Comparison of ENCODE assay signal across 10 mouse cellular contexts in the genomic region with DNA sequence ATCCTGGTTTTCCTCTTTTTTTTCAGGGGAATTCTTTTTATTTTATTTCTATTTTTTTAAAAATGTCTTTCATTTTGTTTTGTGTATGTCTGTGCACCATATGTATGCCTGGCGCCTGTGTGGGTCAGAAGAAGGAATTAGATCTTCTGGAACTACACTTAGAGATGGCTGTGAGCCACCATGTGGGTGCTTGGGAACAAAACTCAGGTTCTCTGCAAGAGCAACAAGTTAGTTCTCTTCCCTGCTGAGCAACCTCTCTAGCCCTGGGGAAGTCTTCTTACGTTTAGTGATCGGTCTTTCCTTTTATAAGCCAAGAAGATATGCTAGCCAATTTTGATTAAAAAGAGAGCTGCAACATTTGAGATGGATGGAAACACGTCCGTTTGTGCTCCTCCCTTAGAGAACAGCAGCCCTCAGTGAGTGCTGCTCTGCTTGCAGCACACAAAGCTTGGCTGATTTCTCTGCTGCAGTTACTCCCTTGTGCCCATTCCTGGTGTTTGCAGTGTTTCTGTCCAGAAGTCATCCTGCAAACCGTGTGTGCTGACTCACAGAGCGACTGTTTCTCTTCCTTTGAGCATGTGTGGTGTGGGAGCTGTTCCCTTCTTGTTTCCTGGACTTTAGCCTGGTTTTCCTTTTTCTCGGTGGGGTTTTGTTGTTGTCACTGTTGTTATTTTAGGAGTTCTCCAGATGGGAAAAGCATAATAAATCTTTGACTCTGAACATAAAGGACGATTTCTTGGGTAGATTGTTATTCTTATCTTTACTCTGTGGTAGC.
DNase-seq lines count a peak whose midpoint lies in the region; ATAC-seq and TF ChIP-seq lines count a peak whose summit lies in the region.
"Had no signal": no experiment of that assay in that cellular context is flagged by ENCODE, and none has a peak within 500 bp of the region (broad histone marks: within the 10 kb centered on the region; RNA-seq: fewer than 3 reads in every experiment).

No protein-coding gene starts in this region.

- TF ChIP-seq POLR2A in lung, adult 2 months (IDR thresholded peaks at IDR 0.05; ENCODE audit: borderline replicate concordance, extremely low read depth, low read depth, low read length), result no peak

- H3K27ac ChIP-seq in lung, embryonic 16.5 days (ENCODE audit: low read length), result 0 out of 2 replicates have a peak overlapping the region, but pooled peaks have one; percentile 3
- no peak overlapping the region for H3K27ac ChIP-seq in intestine, embryonic 16.5 days (ENCODE audit: low read length)
- H3K27ac ChIP-seq: liver, embryonic 15.5 days had no signal

- no peaks in the 10 kb centered on the region for H3K9me3 ChIP-seq in lung, embryonic 16.5 days (ENCODE audit: control insufficient read depth, low read length)
- H3K9me3 ChIP-seq in intestine, embryonic 16.5 days (ENCODE audit: control insufficient read depth, low read length), result no peaks in the 10 kb centered on the region
- H3K9me3 ChIP-seq: liver, embryonic 15.5 days had no signal

- no peaks in the 10 kb centered on the region for H3K27me3 ChIP-seq in lung, embryonic 16.5 days (ENCODE audit: control insufficient read depth, insufficient read depth, low read depth, low read length)
- no peaks in the 10 kb centered on the region for H3K27me3 ChIP-seq in intestine, embryonic 16.5 days (replicated peaks; ENCODE audit: control insufficient read depth, insufficient read depth, low read length)
- H3K27me3 ChIP-seq: liver, embryonic 15.5 days had no signal

- no peak for TF ChIP-seq CTCF in lung, adult 2 months (IDR thresholded peaks at IDR 0.05; ENCODE audit: insufficient read depth, low read length)

- DNase-seq in gastrocnemius, adult 18-20 months (ENCODE audit: low spot score), result peak; percentile 20
- DNase-seq in gastrocnemius, adult 8-10 months (ENCODE audit: low spot score in 2 of 2), result no peak
- DNase-seq in lung, adult 2 months, result no peak
- peak; percentile 40 for DNase-seq in kidney, postnatal 14 days
- peak; percentile 49 to 71 for DNase-seq in right cerebral cortex, postnatal 36 days (ENCODE audit: low spot score in 2 of 2)
- no peak for DNase-seq in cerebellum, postnatal 10 days

- H3K4me3 ChIP-seq in lung, embryonic 16.5 days (ENCODE audit: low read length), result no peak overlapping the region
- H3K4me3 ChIP-seq in lung, adult 2 months (replicated peaks; ENCODE audit: extremely low read depth, low read depth, low read length), result no peak overlapping the region
- no peak overlapping the region for H3K4me3 ChIP-seq in intestine, embryonic 16.5 days (ENCODE audit: low read length)
- H3K4me3 ChIP-seq: liver, embryonic 15.5 days had no signal

- H3K4me2 ChIP-seq in lung, embryonic 16.5 days (ENCODE audit: low read depth, low read length), result no peak overlapping the region
- H3K4me2 ChIP-seq in intestine, embryonic 16.5 days (ENCODE audit: low read depth, low read length), result no peak overlapping the region
- H3K4me2 ChIP-seq: liver, embryonic 15.5 days had no signal

- no peaks in the 10 kb centered on the region; the same call in 1 of the 2 replicates for H3K4me1 ChIP-seq in lung, embryonic 16.5 days (replicated peaks; ENCODE audit: control insufficient read depth, insufficient read depth, low read length)
- no peaks in the 10 kb centered on the region for H3K4me1 ChIP-seq in lung, adult 2 months (ENCODE audit: control insufficient read depth, insufficient read depth, low read length)
- H3K4me1 ChIP-seq in intestine, embryonic 16.5 days (ENCODE audit: control insufficient read depth, insufficient read depth, low read length), result 0 out of 2 replicates have a peak, but pooled peaks cover 6% of the 10 kb centered on the region
- H3K4me1 ChIP-seq: liver, embryonic 15.5 days had no signal

- 49% methylated on average over 9 of the region's 9 CpGs for WGBS in lung, embryonic 16.5 days
- WGBS in lung, adult 2 months, result 43% methylated on average over 9 of the region's 9 CpGs
- WGBS in intestine, embryonic 16.5 days, result 63% methylated on average over 9 of the region's 9 CpGs

- H3K36me3 ChIP-seq in lung, embryonic 16.5 days (ENCODE audit: control insufficient read depth, insufficient read depth, low read length), result no peaks in the 10 kb centered on the region; the same call in none of the 2 replicates
- H3K36me3 ChIP-seq in intestine, embryonic 16.5 days (ENCODE audit: control insufficient read depth, insufficient read depth, low read length), result peaks cover 7% of the 10 kb centered on the region; the same call in 1 of the 2 replicates

- no peak overlapping the region for H3K9ac ChIP-seq in lung, embryonic 16.5 days (ENCODE audit: low read length)
- no peak overlapping the region for H3K9ac ChIP-seq in intestine, embryonic 16.5 days (ENCODE audit: low read depth, low read length)
- H3K9ac ChIP-seq: liver, embryonic 15.5 days had no signal

- no peak for ATAC-seq in lung, embryonic 16.5 days (ENCODE audit: low read depth)
- no peak for ATAC-seq in intestine, embryonic 16.5 days
- ATAC-seq: inflammation-experienced regulatory T-cells, adult 6 months had no signal

Comparison
In these comparisons a context has a peak if more than half of its experiments do, and no peak if none do; other contexts are left out.
1. DNase-seq: peak in gastrocnemius, adult 18-20 months (single experiment), kidney, postnatal 14 days (single experiment) and right cerebral cortex, postnatal 36 days (2 of 2); none in gastrocnemius, adult 8-10 months (0 of 2), lung, adult 2 months (single experiment) and cerebellum, postnatal 10 days (0 of 2).